Mouse (Mus musculus): ENCODE measurements around the gene A630095E13Rik.
A peak's percentile ranks its signal among the peaks of the same experiment; 100 is the strongest.
"Not testable (repeated sequence)": the region's sequence is repeated elsewhere in the genome, so short reads cannot be mapped to it uniquely, and the experiment has no call there.

A630095E13Rik gene

DNA sequence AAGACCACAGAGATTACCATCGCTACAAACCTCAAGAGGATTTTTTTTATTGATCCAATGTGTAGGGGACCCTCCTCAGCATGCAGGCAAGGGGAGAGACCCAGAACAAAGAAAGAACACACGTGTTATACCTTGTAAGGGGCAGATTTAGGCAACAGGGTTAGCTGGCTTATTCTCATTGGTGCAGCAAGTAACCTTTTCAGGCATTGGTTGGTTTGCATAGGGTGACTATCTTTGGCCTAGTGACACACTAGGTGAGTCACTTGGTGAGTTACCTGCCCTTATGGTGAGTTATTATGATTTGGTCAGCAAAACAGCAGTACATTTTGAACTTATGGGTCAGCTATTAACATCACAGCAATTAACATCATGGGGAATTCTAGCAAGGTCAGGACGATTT is at the start of gene A630095E13Rik:
Gene A630095E13Rik (minus strand): TSS at position 101 of the 400 bp plus-strand sequence.
- DNase-seq (ENCODE audit: low read depth, low spot score) = not testable (repeated sequence)

DNA sequence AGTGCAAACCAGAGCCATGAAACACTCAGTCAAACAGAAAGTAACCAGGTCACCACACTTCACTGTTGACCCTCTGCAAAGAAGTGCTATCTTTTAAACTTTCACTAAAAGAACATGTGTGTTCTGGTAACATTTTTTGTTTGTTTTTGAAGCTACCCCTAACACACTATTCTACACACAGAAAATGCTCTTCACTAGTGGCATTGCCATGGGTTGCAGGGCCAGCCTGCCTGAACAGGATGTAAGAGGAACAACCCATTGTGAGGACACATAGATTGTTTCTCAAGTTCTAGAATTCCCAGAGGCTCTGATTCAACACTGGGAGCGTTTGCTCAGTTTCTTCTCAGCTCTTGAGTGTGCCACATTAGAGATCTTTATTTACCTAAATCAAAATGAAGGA is 49.7 kb upstream of the A630095E13Rik start, which contains the start of gene Acrv1:
Gene Acrv1 (plus strand): TSS at position 301 of the 400 bp plus-strand sequence.
- DNase-seq (ENCODE audit: low read depth, low spot score) = no peak

DNA sequence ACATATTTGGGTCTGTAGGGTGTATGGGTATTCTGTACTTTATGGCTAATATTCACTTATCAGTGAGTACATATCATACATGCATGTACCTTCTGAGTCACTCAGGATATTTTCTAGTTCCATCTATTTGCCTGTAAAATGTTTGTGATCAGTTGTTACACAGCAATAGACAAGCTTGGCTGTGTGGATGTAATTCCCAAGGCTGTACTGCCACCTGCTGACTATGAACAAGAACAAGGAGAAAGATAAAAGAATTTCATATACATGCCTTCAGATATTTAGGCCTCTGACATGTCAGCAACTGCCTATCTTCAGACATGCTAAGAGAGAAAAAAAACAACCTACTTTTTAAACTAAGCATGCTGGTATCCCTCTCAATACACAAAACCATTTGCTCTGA is 44.2 kb upstream of the A630095E13Rik start:
- DNase-seq (ENCODE audit: low read depth, low spot score) = peak; percentile 8

DNA sequence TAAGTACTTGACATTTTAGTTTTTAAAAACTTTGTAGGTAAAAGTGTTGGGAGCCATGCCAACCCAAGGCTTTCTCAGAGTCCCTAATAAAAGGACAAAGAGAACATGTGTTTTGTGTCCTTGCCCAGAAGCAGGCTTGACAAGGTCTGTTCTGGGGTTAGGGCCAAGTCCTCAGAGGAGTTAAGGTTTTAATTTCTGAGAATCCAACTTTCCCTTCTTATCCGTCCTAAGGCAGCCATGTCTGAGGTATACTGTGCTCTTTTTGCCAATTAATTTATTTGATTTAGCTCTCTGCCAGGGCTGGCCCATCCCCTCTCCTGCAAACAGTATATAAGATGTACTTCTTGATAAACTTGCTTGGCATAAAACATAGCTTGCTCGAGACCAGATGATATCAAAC is 38.2 kb upstream of the A630095E13Rik start:
- DNase-seq (ENCODE audit: low read depth, low spot score) = no peak

Measured in embryo, embryonic 11.5 days (tissue).